Mouse (Mus musculus) cerebellum, postnatal 4 days (tissue): ENCODE measurements at regions not wholly inside any gene's neighbourhood (a gene's known extent, or its start where the extent isn't known, plus 50 kb on each side); places are given as distances from the start of the nearest gene placed in this dataset.
"Not testable (repeated sequence)": the region's sequence is repeated elsewhere in the genome, so short reads cannot be mapped to it uniquely, and the experiment has no call there.

Experiments
- DNase-seq, 2 experiments: peaks; one replicate each; pipeline ENCODE4 v3.0.0; 2022; ENCODE audit warnings: low spot score in 2 of 2, mixed read lengths in 1 of 2

DNA sequence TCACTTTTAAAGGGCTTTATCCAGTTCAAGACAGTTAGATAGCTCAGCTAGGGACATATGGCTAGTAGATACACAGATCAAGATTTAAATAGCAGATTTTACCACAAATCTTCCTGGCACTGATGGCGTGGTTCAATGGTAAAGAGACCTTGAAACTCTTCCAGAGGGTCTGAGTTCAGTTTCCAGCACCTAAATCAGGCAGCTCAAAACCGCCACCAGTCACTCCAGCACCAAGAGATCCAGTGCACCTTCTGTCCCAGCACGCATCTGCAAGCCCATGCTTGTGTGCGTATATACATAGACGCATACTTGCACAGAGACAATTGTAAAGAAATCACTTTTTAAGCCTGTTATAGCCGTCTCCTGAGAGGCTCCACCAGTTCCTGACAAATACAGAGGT, 454.0 kb upstream of the Jmjd1c start:
- DNase-seq: no peak

DNA sequence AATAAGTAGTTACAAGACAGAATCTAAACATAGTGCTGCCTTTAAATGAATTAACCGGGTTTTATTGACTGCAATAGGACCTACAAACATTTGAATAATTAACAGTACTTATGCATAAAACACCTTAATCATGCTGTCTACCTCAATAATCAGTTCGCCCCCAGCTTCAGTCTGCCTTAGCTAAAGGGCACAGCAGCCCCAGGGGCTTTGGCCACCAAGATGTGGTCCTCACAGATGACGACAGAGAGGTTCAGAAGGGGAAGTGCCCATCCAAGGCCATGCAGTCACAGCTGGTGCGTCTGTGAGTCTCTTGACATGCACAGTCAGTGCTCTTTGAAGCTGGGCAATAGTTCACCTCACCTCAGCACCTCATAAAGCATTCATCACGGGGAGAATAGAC, 452.8 kb upstream of the Jmjd1c start:
- no peak for DNase-seq

DNA sequence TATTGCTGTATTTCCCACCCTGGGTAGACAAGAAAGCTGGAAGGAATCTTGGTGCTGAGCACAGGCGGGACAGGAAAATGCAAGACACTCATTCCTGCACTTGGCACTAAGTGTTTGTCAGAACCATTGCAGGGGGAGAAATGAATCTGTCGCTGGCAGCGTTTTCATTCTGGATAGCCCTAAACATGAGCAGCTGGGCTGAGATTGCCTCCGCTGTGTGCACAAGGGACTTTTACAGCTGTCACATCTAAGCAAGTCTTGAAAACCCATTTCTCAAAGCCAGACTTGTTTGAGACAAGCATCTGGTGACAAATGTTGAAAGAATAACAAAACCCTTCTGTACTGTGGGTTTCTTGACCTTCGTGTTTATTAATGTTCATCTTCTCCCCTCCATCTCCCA, 438.4 kb upstream of the Jmjd1c start:
- DNase-seq: no peak

DNA sequence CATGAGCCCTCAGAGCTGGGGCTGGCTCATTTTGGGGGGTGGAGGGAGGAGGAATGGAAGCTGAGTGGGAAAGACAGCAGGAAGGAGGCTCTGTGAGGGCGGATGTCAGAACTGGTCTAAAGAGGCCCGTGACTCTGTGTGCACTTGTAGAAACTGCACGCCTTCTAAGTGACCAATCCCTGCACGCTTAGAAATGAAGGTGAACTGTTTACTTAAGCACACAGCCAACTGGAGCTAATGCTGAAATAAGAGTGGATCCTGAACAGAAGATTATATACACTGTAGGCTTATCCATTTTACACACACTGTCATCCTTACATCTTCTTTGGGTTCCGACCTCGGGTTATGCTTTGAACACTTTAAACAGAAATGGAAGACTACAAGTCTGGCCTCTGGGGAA, 412.8 kb upstream of the Jmjd1c start:
- DNase-seq: no peak

DNA sequence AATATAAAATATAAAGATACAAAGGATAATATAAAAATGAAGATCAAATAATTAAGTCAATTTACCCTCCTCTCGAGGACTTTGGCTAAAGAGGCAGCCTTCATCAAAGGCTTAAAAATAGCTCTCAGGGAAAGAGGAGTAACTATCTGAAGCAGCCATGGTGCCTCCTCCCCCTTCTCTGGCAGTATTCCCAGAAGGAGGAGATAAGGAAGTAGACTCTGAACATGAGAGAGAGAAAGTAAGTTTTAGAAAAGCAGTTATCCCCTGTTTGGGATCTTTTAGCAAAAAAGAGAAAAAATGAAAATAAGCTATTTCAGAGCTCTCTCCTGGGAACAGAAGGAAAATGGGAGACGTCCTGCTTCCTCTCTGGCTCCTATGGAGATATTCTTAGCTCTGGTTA, 406.7 kb upstream of the Jmjd1c start:
- DNase-seq: not testable (repeated sequence)

DNA sequence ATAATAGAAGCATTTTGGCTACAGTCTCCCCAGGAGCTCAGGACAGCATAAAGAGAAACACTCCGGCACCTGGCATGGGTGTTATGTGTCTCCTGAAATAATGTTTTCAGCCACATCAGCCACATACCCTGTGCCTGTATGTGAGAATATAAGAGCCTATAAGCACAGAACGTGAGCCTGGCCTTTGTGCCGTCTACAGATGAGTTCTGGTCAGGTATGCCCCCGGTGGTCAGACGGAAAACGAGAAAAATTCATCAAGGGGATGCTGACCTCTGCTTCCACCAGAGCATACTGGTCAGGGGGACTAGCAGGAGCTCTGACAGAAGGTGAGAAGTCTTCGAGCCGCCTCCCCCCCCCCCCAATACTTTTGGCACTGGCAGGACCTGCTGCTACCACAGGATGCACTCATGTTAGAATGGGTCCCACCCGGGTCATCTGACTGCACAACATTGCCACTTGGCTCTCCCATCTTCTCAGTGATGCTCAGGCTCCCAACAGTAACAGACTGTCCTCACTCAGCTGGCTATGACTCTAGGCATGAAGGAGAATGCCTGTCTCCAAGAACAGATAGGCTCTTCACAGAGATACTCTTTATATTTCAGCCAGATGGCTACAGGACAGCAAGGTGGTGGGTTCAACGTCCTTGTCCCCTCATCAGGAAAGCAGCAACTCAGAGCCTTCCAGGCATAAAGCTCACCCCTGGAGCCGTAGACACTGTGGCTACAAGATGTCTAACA, 401.2 kb upstream of the Jmjd1c start:
- no peak for DNase-seq

DNA sequence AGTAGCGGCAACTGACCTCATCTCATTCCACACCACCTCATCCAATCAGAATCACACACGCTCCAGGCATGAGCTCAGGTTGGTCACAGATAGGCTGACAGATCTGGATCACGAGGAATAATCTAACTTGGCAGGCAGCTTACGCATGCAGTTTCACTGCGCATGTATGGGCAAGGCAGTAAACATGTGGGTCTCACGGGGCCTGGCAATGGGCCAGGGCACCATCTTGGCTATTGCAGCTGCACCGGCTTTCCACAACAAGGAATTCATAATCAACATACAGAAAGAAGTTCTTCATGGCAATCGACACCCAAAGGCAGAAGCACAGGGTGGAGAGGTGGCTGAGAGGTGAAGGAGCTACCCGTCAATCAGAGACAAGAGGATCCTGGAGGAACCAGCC, 381.0 kb upstream of the Jmjd1c start:
- peak in 1 of 2 experiments; percentile 21 for DNase-seq

DNA sequence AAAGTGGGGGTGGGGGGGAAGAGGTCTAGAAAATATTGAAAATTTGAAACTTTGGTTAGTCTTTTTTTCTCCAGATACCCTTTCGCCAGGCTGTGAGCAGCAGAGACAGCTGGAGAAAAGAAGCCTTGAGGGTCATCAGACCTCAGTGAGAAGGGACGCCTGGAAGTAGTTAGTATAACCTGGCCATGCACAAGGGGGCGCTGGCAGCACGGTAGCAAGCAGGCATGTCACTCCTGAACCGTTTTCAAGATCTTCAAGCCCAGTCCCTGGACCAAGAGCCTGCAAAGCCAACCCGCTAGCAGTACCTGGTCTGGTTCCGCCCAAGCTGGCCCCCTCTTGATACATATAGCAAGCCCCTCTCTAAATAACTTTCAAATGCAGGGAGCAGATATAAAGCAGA, 378.0 kb upstream of the Jmjd1c start:
- no peak for DNase-seq

DNA sequence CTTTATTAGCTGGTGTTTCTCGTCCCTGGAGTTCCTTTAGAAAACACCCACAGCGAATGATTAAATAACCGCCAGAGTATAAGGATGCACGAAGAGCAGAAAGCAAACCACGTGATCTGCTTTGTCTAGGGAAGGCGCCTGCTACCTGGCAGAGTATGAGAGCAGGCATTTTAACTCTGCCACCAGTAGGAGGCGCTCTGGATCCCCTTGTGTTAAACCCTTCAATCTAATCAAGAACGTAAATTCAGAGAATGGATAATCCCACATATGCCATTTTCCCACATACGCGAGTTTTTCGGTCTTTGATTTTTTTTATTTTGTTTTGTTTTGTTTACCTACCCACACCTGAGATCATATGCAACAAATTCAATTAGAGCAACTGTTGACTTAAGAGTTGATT, 376.1 kb upstream of the Jmjd1c start:
- no peak for DNase-seq

DNA sequence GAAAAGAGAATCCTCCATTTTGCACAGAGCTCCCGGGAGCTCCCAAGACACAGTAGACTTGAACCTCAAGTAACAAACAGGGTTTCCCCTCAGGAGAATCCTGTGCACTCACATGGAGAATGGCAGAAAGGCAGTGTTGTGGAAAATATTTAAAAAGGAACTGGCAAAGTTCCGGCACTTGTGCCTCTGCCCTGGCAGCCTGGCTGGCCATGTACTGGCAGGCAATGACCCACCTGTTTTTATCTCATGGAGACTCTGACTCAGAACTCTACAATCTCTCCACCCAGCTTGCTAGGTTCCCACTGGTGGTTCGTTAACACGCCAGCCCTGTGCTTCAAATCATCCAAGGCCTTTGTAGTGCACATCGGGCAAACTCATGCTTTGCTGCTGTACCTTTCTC, 362.3 kb upstream of the Jmjd1c start:
- DNase-seq: peak in 1 of 2 experiments; percentile 6

DNA sequence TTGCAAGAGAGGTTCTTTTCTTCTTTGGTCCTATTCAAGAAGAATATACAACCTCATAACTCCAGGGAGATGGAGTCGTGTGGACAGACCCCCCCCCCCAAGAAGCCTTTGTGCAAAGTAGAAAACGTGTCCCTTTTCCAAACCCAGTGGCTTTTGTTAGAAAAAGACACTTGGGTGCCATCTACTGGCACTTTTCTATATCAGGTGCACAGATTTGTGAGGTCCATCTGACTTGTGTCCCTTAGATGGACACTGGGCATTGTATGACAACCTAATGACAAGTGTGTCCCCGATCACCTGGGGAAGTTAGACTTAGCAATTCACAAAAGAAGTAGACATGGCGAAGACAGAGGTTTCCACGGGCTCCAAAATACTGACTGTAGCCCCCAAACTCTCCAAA, 361.1 kb upstream of the Jmjd1c start:
- peak in 1 of 2 experiments; percentile 29 for DNase-seq

DNA sequence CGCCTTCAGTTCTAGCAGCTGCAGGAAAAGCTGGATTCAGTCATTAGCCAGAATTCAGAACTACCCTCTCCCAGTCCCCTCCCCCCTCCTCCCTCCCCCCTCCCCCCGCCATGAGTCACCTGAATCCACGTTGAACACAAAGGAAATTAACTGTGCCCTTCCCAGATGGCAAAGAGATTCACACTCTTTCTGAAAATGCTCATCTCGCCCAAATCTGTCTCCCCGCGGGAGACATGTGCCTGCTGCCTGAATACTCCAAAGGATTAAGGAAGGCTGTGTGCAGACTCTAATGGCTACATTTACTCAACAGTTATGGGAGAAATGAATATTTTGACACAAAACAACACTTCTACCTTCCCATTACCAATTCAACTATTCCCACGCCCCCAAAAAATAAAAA, 356.9 kb upstream of the Jmjd1c start:
- DNase-seq: no peak

DNA sequence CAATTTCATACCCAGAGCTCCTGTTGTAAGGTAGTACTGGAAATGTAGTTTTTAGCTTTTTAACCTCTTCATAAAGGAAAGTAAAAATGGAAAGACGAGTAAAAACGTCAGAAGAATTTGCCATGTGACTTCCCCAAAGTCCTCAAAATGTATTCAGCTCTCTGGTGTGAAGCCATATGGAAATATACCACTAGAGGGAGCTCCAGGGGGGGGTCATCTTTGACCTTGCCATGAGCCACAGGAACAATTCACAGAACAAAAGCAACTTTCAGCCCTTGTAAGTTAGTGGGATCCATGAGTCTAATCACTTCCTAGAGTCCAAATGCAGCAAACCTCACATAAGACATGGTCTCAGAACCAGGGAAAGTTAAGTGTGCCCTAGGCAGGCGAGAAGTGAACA, 354.1 kb upstream of the Jmjd1c start:
- DNase-seq: peak in 1 of 2 experiments; percentile 30

DNA sequence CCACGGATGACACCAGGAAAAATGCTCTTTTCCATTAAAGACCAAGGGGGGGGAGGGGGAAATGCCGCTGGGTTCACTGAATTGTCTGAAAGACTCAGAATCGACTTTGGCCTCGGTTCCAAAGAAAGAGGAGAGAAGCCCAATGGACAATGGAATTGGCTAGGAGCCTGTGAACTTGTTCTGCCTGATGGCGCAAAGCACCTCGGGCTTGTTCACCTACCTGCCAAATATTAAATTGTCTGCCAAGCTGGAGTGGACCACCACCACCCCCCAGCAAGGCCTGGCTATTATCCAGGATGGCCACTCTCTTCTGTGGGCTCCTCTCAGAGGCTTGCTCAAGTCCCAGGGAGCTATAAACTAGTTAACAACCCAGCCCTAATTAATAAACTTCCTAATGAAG, 352.7 kb upstream of the Jmjd1c start:
- DNase-seq: peak in 1 of 2 experiments; percentile 72

DNA sequence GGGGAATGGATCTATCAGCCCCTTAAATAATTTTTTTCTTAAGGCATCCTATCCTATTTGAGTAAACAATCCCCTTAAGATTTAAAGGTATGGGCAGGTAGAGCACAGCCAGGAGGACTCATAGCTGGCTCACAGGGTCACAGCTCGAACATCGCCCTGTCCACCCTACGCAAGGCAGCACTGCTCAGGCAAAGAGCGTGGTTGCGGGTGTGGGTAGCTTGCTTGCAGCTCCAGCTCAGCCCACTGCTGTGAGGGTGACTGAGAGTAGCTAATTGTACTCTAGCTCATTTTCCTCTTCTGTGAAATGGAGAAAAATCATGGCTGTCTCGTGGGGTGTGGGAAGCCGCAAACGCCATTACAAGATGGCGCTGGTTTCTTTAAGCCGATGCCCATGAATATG, 350.1 kb upstream of the Jmjd1c start:
- DNase-seq: no peak

DNA sequence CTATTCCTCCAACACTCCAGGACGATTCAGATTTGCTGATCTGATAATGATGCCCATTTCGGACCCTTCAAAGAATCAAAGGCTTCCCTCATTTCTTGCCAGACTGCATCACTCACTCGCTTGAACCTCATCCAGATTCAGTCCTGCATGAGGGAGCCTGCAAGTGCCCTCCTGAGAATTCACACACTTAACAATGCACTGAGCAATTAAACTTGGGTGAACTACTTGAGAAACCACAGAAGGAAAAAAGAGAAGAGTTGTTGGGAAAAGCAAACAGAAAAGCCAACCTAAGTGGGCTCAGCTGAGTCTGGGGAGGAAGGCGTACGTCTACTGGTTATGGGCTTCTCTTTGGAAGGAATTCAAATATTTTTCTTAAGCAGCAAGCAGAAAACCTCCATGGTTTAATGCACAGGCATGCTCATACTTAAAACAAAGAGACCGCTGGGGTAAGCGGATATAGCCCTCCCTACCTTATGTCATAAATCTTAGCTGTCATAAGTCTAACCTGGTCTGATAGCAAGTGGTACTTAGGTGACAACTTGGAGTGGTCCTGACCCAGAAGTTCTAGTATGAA, 343.6 kb upstream of the Jmjd1c start:
- DNase-seq: no peak

DNA sequence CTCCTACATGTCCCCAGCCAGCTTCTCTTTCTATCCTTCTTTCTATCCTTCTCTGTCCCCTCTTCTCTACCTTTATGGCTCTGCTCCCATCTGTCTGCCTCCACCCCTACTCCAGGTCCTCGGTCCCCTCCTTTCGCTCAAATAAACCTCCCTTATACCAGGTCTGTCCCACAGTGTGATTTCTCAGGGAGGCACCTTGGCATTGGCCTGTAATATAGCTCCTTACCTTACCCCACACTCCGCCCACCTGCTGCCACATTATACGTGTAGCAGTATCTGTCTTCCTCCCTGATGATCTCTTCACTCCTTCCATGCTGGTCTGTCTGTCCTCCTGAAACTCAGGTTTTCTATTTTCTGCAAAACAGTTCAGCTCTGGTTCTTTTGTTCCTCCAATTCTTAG, 339.1 kb upstream of the Jmjd1c start:
- no peak for DNase-seq

DNA sequence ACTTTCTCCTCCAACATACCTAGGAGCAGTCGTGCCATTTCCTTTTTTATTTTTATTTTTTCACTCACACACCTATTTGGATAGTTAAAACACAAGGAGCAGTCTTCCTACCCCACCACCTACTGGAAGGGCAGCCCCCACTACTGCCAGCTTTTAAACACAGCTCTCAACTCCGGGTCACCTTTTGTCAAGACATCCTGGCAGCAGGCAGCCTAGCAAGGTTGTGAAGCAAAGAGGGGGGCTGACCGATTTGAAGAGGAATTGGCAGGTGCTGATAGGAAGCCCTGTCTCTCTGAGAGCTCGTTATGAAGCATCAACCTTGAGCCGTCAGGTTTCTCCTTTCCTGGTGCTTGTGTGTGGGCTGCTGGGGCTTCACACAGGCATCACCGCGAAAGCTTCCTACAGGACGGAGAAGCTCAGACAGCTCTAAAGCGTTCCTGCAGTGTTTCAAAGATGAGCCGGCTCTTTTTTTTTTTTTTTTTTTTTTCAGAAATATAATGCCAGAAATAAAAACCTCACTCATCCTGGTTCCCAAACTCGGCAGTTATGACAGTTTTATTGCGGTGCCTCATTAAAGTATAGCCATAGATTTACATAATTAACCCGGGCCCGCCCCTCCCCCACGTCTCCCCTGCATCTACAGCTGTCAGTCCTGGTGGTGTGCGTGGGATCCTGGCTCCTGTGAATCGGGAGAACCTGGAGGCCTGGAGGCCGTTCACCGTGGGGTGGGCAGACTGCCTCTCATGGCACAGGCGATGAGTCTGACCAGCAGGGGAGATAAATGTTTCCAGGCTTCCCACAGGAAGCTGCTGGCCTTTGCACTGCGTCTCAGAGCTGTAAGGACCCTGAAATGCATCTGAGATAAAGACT, 325.5 kb upstream of the Jmjd1c start:
- DNase-seq: peak in 1 of 2 experiments; percentile 27

DNA sequence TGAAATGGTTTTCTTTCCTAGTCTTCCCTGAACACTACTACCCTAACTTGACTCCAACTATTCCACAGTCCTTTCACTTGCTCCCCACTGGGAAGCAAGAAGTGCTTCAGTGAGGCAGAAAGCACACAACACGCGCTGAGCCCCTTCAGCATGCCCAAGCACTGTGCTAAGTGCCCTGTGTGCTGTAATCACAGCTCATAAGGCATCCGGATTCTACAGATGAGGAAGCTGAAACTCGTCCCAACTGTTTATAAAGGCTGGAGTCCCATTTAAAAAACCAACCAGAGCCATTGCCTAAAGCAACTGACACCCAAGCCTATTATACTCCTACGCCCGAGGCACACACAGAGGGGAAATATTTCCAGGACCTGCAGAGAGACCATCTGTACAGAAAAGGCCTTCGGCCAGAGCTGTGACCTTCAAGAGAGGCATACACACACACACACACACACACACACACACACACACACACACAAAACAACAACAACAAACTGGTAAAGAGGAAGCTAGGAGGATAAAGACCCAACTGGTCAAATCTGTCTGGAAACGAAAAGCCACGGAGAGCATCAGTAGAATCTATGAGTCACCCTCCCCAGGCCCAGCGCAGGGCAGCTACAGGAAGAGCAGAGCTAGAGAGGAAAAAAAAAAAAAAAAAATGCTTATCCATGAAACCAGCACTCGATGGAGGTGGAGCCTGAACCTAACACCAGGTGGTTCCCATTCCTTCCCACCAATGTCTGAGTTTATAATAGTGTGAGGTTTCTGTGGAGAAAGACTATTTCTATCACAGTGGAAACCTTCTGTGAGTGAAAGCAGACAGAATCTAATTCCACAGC, 315.4 kb upstream of the Jmjd1c start:
- DNase-seq: peak in 1 of 2 experiments; percentile 22

DNA sequence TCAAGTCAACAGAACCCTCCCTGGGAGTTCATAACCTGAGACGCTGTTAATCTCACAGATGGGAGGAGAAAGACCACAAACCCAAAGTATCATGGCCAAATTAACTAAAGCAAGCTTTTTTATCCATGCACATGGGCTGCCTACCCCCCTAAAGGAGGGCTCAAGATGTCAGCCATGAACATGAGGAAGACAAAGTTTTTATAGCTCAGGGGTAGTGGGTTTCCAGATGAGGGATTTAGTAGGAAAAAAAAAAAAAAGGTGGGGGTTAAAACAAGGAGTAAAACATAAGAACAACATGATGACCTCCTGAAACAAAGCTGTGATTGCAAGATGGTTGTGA, 314.8 kb upstream of the Jmjd1c start:
- DNase-seq: no peak

DNA sequence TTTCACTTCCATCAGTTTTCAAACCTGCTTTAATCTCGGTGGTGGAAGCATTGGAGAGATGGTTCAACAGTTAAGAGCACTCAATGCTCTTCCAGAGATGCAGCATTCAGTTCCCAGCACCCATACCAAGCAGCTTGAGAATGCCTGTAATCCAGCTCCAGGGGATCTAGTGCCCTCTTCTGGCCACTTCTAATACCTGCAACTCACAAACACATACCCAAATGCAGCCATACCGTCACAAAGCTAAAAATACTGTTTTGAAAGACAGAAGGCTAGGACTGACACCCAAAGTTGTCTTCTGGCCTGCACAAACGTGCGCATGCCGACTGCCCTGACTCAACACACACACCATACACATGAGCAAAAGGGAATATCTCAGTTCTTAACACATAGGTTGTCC, 313.9 kb upstream of the Jmjd1c start:
- DNase-seq: no peak

DNA sequence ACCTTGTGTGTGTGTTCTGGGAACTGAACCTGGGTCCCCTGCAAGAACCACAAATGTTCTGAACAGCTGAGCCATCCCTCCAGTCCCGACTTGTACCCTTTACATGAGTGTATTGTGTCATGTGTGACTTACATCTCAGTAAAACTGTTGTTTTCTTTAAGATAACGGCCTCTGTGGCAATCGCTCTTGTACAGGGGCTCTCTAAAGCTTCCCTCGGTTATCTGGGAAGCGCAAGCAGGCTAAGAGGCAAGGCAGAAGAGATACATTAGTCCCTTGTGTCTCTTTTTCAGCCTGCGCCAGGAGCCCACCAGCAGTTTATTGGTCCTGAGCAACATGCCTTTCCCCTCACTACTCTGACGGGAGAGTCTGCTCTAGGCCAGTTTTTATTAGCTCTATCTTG, 308.1 kb upstream of the Jmjd1c start:
- no peak for DNase-seq
